Mouse (Mus musculus) embryonic fibroblast, embryonic 13.5 days (primary cell): ENCODE data around the gene Abi2.

ENCODE experiments used
- CTCF ChIP-seq: IDR thresholded peaks from 2 replicates; pipeline ENCODE4 v1.5.1; 2011; ENCODE audit warnings: mild to moderate bottlenecking, control low read depth, low read length, moderate library complexity, borderline replicate concordance; ENCODE audit not compliant: insufficient read depth
- POLR2A ChIP-seq: IDR thresholded peaks from 2 replicates; pipeline ENCODE4 v1.6.1; 2011; ENCODE audit warnings: low read depth, mild to moderate bottlenecking, control low read depth, low read length, moderate library complexity

GRCm38 (mm10) chr1:60447067-60447466 is 37.6 kb downstream of the Abi2 start:
- TF ChIP-seq CTCF (no peak), POLR2A (no peak)
